Mouse (Mus musculus): ENCODE results near the gene Xlr3a. TPM values are rescaled to one million over a fixed set of nuclear protein-coding genes. Genes with fewer than 3 reads are reported as not detected.

The Xlr3a gene
- 7.3 and 9.4 TPM in 2 replicates for polyA plus RNA-seq (2012; rRNA removed)

DNA sequence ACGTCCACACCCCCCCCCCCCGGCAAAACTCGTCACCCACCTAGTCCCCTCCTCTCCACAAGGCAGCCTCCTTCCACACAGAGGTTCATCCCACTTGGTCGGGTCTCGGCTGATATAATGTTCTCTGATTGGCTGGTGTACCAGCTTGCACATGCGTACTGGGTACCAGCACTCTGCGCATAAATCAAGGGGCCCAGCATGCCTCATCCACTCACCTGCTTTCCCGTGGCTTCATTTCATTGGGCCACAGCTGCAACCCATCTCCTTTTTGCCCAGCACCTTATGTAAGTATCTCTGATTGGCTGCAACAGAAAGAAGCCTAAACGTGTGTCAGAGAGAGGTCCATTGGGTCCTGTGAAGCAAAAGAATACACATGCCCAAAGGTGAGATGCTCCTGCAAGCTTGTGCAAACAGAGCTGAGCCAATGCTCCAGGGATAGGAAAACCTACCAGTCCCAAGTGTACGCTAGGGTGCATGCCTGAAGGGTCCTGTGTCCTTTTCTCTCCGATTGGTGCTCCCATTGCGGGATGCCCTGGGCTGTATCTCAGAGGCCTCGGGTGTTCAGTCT, at the start of gene Xlr3a:
Xlr3a (minus strand) TSS at position 155 of the 568 bp plus-strand sequence.

DNA sequence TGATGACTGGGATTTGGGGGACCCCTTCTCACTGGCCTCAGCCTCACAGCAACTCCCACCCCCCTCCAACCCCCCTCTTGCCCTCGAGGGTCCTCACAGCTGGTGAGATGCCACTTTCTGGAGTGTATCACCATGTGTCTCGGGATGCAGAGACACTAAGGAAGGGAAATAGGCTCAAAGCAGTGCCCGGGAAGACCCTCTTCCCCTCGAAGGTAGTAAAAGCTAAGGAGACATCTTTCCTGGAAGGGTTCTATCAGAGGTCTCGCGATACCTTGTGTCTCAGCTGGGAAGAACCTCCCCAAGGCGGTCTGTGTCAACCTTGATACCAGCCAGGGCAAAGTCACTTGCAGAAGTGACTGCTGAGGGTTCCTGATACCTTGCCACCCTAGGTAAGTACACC, 19.9 kb upstream of the Xlr3a start, which contains the start of gene Gm14685:
Gm14685 (plus strand) TSS at position 301 of the 400 bp plus-strand sequence.

DNA sequence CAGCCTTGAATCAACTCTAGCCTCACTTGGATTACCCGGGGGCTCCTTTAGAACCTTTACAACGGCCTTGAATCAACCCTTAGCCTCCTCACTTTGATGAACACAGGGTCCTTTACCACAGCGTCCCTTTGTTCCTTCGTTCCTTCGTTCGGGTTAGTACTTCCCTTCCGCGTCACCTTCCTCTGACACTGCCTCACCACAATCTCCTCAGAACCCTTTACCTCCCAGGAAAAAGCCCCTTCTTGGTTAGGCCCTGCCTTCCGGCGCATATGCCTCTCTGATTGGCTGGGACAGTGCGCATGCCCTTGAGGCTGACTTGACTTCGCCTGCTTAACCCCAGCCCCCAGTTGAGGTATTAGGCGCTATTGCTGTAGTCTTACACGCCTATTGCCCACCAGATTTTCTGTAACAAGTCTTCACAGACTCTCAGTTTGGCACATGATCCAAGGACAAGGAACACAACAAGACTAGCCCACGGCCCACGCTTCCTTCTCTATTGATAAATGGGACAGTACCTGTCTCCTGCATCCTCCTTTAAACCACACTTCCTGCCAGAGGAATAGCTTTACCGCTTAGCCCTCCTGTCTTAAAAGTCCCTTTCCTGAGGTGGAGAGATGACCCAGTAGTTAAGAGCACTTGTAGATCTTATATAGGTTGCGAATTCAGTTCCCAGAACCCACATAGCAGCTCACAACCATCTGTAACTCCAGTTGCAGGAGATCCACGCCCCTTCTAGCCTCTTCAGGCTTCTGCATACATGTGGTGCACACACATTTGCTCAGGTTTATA, 14.4 kb downstream of the Xlr3a start, which contains the start of gene Xlr4a:
Xlr4a (minus strand) TSS at position 212 of the 789 bp plus-strand sequence.

GRCm38 (mm10) chrX:73064415-73064793, 32.5 kb downstream of the Xlr3a start, which contains the start of gene Pnma3:
TSS of gene Pnma3 (plus strand) at chrX:73064787.

GRCm38 (mm10) chrX:73037003-73037402, 59.9 kb downstream of the Xlr3a start, which contains the start of gene Pnma5:
TSS of gene Pnma5 (minus strand) at chrX:73037103.

Other genes with a start within 250 kb of the Xlr3a start
- 14.0 and 14.5 TPM in 2 replicates for gene Cetn2, start 178.7 kb downstream of the Xlr3a start, polyA plus RNA-seq (2012; rRNA removed)
- 47.4 and 56.4 TPM in 2 replicates for gene Nsdhl, start 178.5 kb downstream of the Xlr3a start, polyA plus RNA-seq (2012; rRNA removed)
- gene Zfp185, start 109.8 kb downstream of the Xlr3a start, polyA plus RNA-seq (2012; rRNA removed), result 0.42 and 0.50 TPM in 2 replicates
- 0.23 TPM in 1 of 2 replicates, not detected in the other for gene Pnma5, start 60.0 kb downstream of the Xlr3a start, polyA plus RNA-seq (2012; rRNA removed)
- not detected in 2 replicates for gene Pnma3, start 32.3 kb downstream of the Xlr3a start, polyA plus RNA-seq (2012; rRNA removed)
- 1.2 and 5.0 TPM in 2 replicates for gene Xlr4a, start 14.6 kb downstream of the Xlr3a start, polyA plus RNA-seq (2012; rRNA removed)
- 0.30 and 0.37 TPM in 2 replicates for gene Gm14685, start 20.0 kb upstream of the Xlr3a start, polyA plus RNA-seq (2012; rRNA removed)
- 0.12 TPM in 1 of 2 replicates, not detected in the other for gene Xlr5b, start 51.7 kb upstream of the Xlr3a start, polyA plus RNA-seq (2012; rRNA removed)
- gene DXBay18, start 52.4 kb upstream of the Xlr3a start, polyA plus RNA-seq (2012; rRNA removed), result 0.19 and 0.50 TPM in 2 replicates
- gene Spin2d, start 79.9 kb upstream of the Xlr3a start, polyA plus RNA-seq (2012; rRNA removed), result not detected in 2 replicates
- gene Xlr3b, start 95.1 kb upstream of the Xlr3a start, polyA plus RNA-seq (2012; rRNA removed), result 6.0 and 6.9 TPM in 2 replicates
- gene Xlr4b, start 117.2 kb upstream of the Xlr3a start, polyA plus RNA-seq (2012; rRNA removed), result 0.87 and 3.3 TPM in 2 replicates
- 2.0 and 2.2 TPM in 2 replicates for gene F8a, start 131.2 kb upstream of the Xlr3a start, polyA plus RNA-seq (2012; rRNA removed)
- 0.19 and 0.41 TPM in 2 replicates for gene Xlr4c, start 146.0 kb upstream of the Xlr3a start, polyA plus RNA-seq (2012; rRNA removed)
- not detected in 2 replicates for gene Xlr3c, start 168.3 kb upstream of the Xlr3a start, polyA plus RNA-seq (2012; rRNA removed)
- gene Xlr5a, start 195.9 kb upstream of the Xlr3a start, polyA plus RNA-seq (2012; rRNA removed), result 0.13 and 0.38 TPM in 2 replicates
- gene Xlr5c, start 195.9 kb upstream of the Xlr3a start, polyA plus RNA-seq (2012; rRNA removed), result not detected in 2 replicates
- gene Gm45015, start 239.7 kb upstream of the Xlr3a start, polyA plus RNA-seq (2012; rRNA removed), result not detected in 2 replicates
- 5.3 and 6.1 TPM in 2 replicates for gene Zfp275, start 245.5 kb upstream of the Xlr3a start, polyA plus RNA-seq (2012; rRNA removed)